Mouse (Mus musculus): ENCODE results near the gene Pcnt.

DNA sequence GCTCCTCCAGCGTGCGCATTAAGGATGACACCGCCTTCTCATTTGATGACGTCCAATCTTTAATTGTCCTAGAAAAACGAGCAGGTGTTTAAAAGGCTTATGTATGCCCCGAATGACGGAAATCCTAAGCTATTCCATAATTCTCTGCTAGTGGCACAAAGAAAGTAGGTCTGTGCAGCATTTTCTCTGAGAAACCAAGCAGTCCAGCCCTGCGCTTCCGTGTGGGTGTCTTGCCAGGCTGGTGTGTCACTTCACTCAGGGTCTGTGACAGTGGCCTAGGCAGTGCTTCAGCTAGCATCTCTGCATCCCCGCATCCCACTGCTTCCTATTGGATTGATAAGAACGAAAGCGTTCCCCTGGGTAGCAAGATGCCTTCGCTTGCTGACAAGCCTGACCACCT lies 73.8 kb downstream of the Pcnt start:
- no peak for TF ChIP-seq CTCF (IDR thresholded peaks at IDR 0.05; ENCODE audit: insufficient read depth, low read length)
- no peak for TF ChIP-seq POLR2A (IDR thresholded peaks at IDR 0.05; ENCODE audit: borderline replicate concordance, extremely low read depth, low read depth, low read length)

All from lung, adult 2 months (tissue).